Mouse (Mus musculus) kidney, embryonic 15.5 days (tissue): ENCODE measurements around the gene Rgs6. TPM values are rescaled to one million over a fixed set of nuclear protein-coding genes. Genes with fewer than 3 reads are reported as not detected.

Experiments used
- ATAC-seq: fragments of 200-750 bp; cut with Nextera tagmentation; replicated peaks from 2 replicates; pipeline ENCODE4 v1.8.0; 2017; ENCODE audit warnings: moderate TSS enrichment; ENCODE audit not compliant: low FRiP score
- H3K27ac ChIP-seq: fragments of 300-500 bp; sonication (generic); 2 replicates; pipeline ENCODE4 v1.5.1; 2015; ENCODE audit warnings: mild to moderate bottlenecking, inconsistent platforms
- H3K27me3 ChIP-seq: fragments of 300-500 bp; sonication (generic); 2 replicates; pipeline ENCODE4 v1.6.1; 2015; ENCODE audit warnings: inconsistent platforms
- H3K36me3 ChIP-seq: fragments of 300-500 bp; sonication (generic); 2 replicates; pipeline ENCODE4 v1.6.1; 2015; ENCODE audit warnings: inconsistent platforms
- H3K4me1 ChIP-seq: fragments of 300-500 bp; sonication (generic); 2 replicates; pipeline ENCODE4 v1.6.1; 2015; ENCODE audit warnings: inconsistent platforms
- H3K4me2 ChIP-seq: fragments of 300-500 bp; sonication (generic); 2 replicates; pipeline ENCODE4 v1.6.1; 2015; ENCODE audit warnings: moderate library complexity, mild to moderate bottlenecking, inconsistent platforms
- H3K4me3 ChIP-seq: fragments of 300-500 bp; sonication (generic); replicated peaks from 2 replicates; pipeline ENCODE4 v1.5.1; 2015; ENCODE audit warnings: mild to moderate bottlenecking, inconsistent platforms
- H3K9ac ChIP-seq: fragments of 300-500 bp; sonication (generic); 2 replicates; pipeline ENCODE4 v1.6.1; 2015; ENCODE audit warnings: mild to moderate bottlenecking, inconsistent platforms
- H3K9me3 ChIP-seq: fragments of 300-500 bp; sonication (generic); replicated peaks from 2 replicates; pipeline ENCODE4 v1.6.1; 2016; ENCODE audit warnings: inconsistent platforms
- WGBS: fragments of 180-500 bp; shearing (Covaris S2); methylation state at CpG from one replicate; pipeline ENCODE4 v1.1.7; 2015; ENCODE audit warnings: mixed read lengths; 5-methylcytosine and 5-hydroxymethylcytosine counted together
- polyA plus RNA-seq: library from polyadenylated mRNA; unstranded; fragments of >200 nt; fragmentation: Nextera tagmentation; extraction: Ambion mirVana; gene quantifications from 2 replicates; pipeline ENCODE4 v1.2.1, GENCODE M21; 2015

Gene Rgs6
- polyA plus RNA-seq, 1 experiment from 2014 or later, result 1.8 TPM

GRCm38 (mm10) chr12:82600406-82600805 lies 12.3 kb downstream of the Rgs6 start:
- H3K9me3 ChIP-seq, result no peaks in the 10 kb centered on the region
- no peak overlapping the region for H3K27ac ChIP-seq
- H3K4me2 ChIP-seq, result no peak overlapping the region
- H3K9ac ChIP-seq, result no peak overlapping the region
- H3K36me3 ChIP-seq, result no peaks in the 10 kb centered on the region
- no peak for ATAC-seq
- H3K4me3 ChIP-seq, result no peak overlapping the region
- H3K4me1 ChIP-seq, result 0 out of 2 replicates have a peak, but pooled peaks cover 2% of the 10 kb centered on the region
- 64% methylated on average over 6 of the region's 6 CpGs for WGBS
- no peaks in the 10 kb centered on the region for H3K27me3 ChIP-seq

GRCm38 (mm10) chr12:82602823-82603222 lies 14.7 kb downstream of the Rgs6 start:
- ATAC-seq, result no peak
- 0 out of 2 replicates have a peak, but pooled peaks cover 2% of the 10 kb centered on the region for H3K4me1 ChIP-seq
- H3K36me3 ChIP-seq, result no peaks in the 10 kb centered on the region
- no peak overlapping the region for H3K27ac ChIP-seq
- H3K4me2 ChIP-seq, result no peak overlapping the region
- 84% methylated on average over 4 of the region's 4 CpGs for WGBS
- H3K27me3 ChIP-seq, result no peaks in the 10 kb centered on the region
- H3K9me3 ChIP-seq, result no peaks in the 10 kb centered on the region
- H3K9ac ChIP-seq, result no peak overlapping the region
- H3K4me3 ChIP-seq, result no peak overlapping the region

GRCm38 (mm10) chr12:82603308-82603707 lies 15.2 kb downstream of the Rgs6 start:
- no peaks in the 10 kb centered on the region for H3K27me3 ChIP-seq
- H3K4me1 ChIP-seq, result 0 out of 2 replicates have a peak, but pooled peaks cover 2% of the 10 kb centered on the region
- no peak overlapping the region for H3K4me3 ChIP-seq
- no peaks in the 10 kb centered on the region for H3K36me3 ChIP-seq
- H3K9me3 ChIP-seq, result no peaks in the 10 kb centered on the region
- WGBS, result 53% methylated on average over 1 of the region's 1 CpGs
- no peak for ATAC-seq
- no peak overlapping the region for H3K27ac ChIP-seq
- no peak overlapping the region for H3K4me2 ChIP-seq
- H3K9ac ChIP-seq, result no peak overlapping the region

- no peak for ATAC-seq
- Histone ChIP-seq H3K9ac (no peak overlapping the region), H3K4me1 (0 out of 2 replicates have a peak, but pooled peaks cover 2% of the 10 kb centered on the region), H3K9me3 (no peaks in the 10 kb centered on the region), H3K27ac (no peak overlapping the region), H3K36me3 (no peaks in the 10 kb centered on the region), H3K27me3 (no peaks in the 10 kb centered on the region), H3K4me3 (no peak overlapping the region), H3K4me2 (no peak overlapping the region)
- 69% methylated on average over 4 of the region's 4 CpGs for WGBS
Observed at GRCm38 (mm10) chr12:82603979-82604378, 15.9 kb downstream of the Rgs6 start.

- H3K27ac ChIP-seq, result no peak overlapping the region
- ATAC-seq, result no peak
Observed at GRCm38 (mm10) chr12:82612769-82613660, 24.9 kb downstream of the Rgs6 start.

GRCm38 (mm10) chr12:82616486-82616812 lies 28.4 kb downstream of the Rgs6 start:
- Histone ChIP-seq H3K4me2 (peak overlapping the region; percentile 91), H3K36me3 (no peaks in the 10 kb centered on the region), H3K9me3 (no peaks in the 10 kb centered on the region), H3K27ac (no peak overlapping the region), H3K4me1 (peaks cover 12% of the 10 kb centered on the region), H3K27me3 (peaks cover 64% of the 10 kb centered on the region), H3K9ac (peak overlapping the region; percentile 50), H3K4me3 (peak overlapping the region; percentile 63)
- WGBS, result 1% methylated on average over 19 of the region's 19 CpGs
- ATAC-seq, result no peak

More at GRCm38 (mm10) chr12:82612769-82613660, 24.9 kb downstream of the Rgs6 start:
- 85% methylated on average over 13 of the region's 13 CpGs for WGBS
- H3K36me3 ChIP-seq, result no peaks in the 10 kb centered on the region
- no peaks in the 10 kb centered on the region for H3K9me3 ChIP-seq
- H3K4me2 ChIP-seq, result no peak overlapping the region
- H3K27me3 ChIP-seq, result peaks cover 34% of the 10 kb centered on the region
- no peak overlapping the region for H3K9ac ChIP-seq
- H3K4me3 ChIP-seq, result no peak overlapping the region
- H3K4me1 ChIP-seq, result peaks cover 12% of the 10 kb centered on the region

GRCm38 (mm10) chr12:82616813-82617681 lies 29.0 kb downstream of the Rgs6 start:
- Histone ChIP-seq H3K4me3 (peak overlapping the region; percentile 63), H3K4me1 (peaks cover 12% of the 10 kb centered on the region), H3K36me3 (no peaks in the 10 kb centered on the region), H3K9me3 (no peaks in the 10 kb centered on the region), H3K27me3 (peaks cover 66% of the 10 kb centered on the region), H3K4me2 (peak overlapping the region; percentile 91), H3K27ac (no peak overlapping the region), H3K9ac (peak overlapping the region; percentile 50)
- 1% methylated on average over 86 of the region's 86 CpGs for WGBS
- peak; percentile 91 for ATAC-seq

GRCm38 (mm10) chr12:82617682-82618370 lies 29.7 kb downstream of the Rgs6 start:
- WGBS, result 19% methylated on average over 20 of the region's 20 CpGs
- peaks cover 12% of the 10 kb centered on the region for H3K4me1 ChIP-seq
- peak overlapping the region; percentile 91 for H3K4me2 ChIP-seq
- H3K9me3 ChIP-seq, result no peaks in the 10 kb centered on the region
- peak overlapping the region; percentile 63 for H3K4me3 ChIP-seq
- no peaks in the 10 kb centered on the region for H3K36me3 ChIP-seq
- H3K9ac ChIP-seq, result peak overlapping the region; percentile 50; the same call in 1 of the 2 replicates
- H3K27ac ChIP-seq, result no peak overlapping the region
- H3K27me3 ChIP-seq, result peaks cover 66% of the 10 kb centered on the region
- no peak for ATAC-seq

GRCm38 (mm10) chr12:82640441-82640840 lies 52.3 kb downstream of the Rgs6 start:
- Histone ChIP-seq H3K9me3 (no peaks in the 10 kb centered on the region), H3K9ac (no peak overlapping the region), H3K4me2 (no peak overlapping the region), H3K4me3 (no peak overlapping the region), H3K27ac (no peak overlapping the region), H3K36me3 (no peaks in the 10 kb centered on the region), H3K27me3 (no peaks in the 10 kb centered on the region), H3K4me1 (no peaks in the 10 kb centered on the region)
- no peak for ATAC-seq
- WGBS, result 94% methylated on average over 9 of the region's 10 CpGs

GRCm38 (mm10) chr12:82647876-82648275 lies 59.8 kb downstream of the Rgs6 start:
- Histone ChIP-seq H3K4me1 (0 out of 2 replicates have a peak, but pooled peaks cover 3% of the 10 kb centered on the region), H3K27ac (no peak overlapping the region), H3K9me3 (no peaks in the 10 kb centered on the region), H3K36me3 (no peaks in the 10 kb centered on the region), H3K27me3 (no peaks in the 10 kb centered on the region), H3K4me3 (no peak overlapping the region), H3K4me2 (no peak overlapping the region), H3K9ac (no peak overlapping the region)
- no peak for ATAC-seq
- 91% methylated on average over 4 of the region's 4 CpGs for WGBS

- H3K27me3 ChIP-seq, result no peaks in the 10 kb centered on the region
- no peak overlapping the region for H3K4me3 ChIP-seq
- H3K4me2 ChIP-seq, result no peak overlapping the region
- no peak for ATAC-seq
- WGBS, result 50% methylated on average over 5 of the region's 5 CpGs
- H3K27ac ChIP-seq, result no peak overlapping the region
- no peaks in the 10 kb centered on the region for H3K9me3 ChIP-seq
- no peaks in the 10 kb centered on the region for H3K36me3 ChIP-seq
- no peak overlapping the region for H3K9ac ChIP-seq
- 0 out of 2 replicates have a peak, but pooled peaks cover 3% of the 10 kb centered on the region for H3K4me1 ChIP-seq
Observed at GRCm38 (mm10) chr12:82649991-82650390, 61.9 kb downstream of the Rgs6 start.
